Mouse (Mus musculus): ENCODE data around the gene Ctnna3. TPM values are rescaled to one million over a fixed set of nuclear protein-coding genes. Genes with fewer than 3 reads are reported as not detected.
A peak's percentile ranks its signal among the peaks of the same experiment; 100 is the strongest.

Gene Ctnna3
- polyA plus RNA-seq, 2 experiments = 0.03 TPM; not detected in 1

DNA sequence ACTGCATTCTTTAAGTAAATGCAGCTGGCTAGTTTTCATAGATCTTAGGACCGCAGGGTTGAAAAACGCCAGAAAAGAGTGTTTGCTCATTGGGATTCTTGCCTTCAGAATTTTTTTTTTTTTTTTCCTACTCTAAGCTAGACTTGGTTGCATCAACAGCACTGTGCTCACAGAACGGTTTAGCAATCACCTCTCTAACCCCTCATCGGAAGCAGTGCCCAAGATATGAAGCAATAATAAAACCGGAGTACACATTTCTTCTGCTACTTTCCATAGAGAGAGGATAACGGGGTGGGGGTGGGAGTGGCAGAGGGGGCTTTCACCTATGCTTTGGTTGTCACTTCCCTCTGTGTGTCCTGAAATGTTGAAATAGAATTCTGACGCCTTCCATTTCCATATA, 14.0 kb upstream of the Ctnna3 start:
- ATAC-seq (ENCODE audit: insufficient read depth) = no peak
- Histone ChIP-seq H3K4me1 (replicated peaks; ENCODE audit: control insufficient read depth in 2 of 2, insufficient read depth in 2 of 2, low read length in 1 of 2) (peaks cover 0 to 2% of the 10 kb centered on the region in 2 experiments; a peak in 1 of 4 replicates), H3K27me3 (ENCODE audit: control insufficient read depth, insufficient read depth, low read length) (no peaks in the 10 kb centered on the region), H3K36me3 (replicated peaks; ENCODE audit: control insufficient read depth, insufficient read depth, low read depth) (no peaks in the 10 kb centered on the region), H3K9ac (replicated peaks) (no peak overlapping the region), H3K4me3 (ENCODE audit: insufficient read depth in 1 of 2, low read depth in 2 of 2, low read length in 2 of 2) (no peak overlapping the region), H3K27ac (no peak overlapping the region), H3K4me2 (ENCODE audit: low read depth) (no peak overlapping the region), H3K9me3 (ENCODE audit: control insufficient read depth, low read length) (no peaks in the 10 kb centered on the region)
- DNase-seq (ENCODE audit: low read depth in 3 of 3, low spot score in 3 of 3) = no peak
- no peak for TF ChIP-seq EP300 (IDR thresholded peaks at IDR 0.05; ENCODE audit: low read depth)
- no peak for TF ChIP-seq CTCF (IDR thresholded peaks at IDR 0.05; ENCODE audit: low read depth)
- 51% methylated on average over 7 of the region's 7 CpGs for WGBS (ENCODE audit: insufficient replicate concordance)

DNA sequence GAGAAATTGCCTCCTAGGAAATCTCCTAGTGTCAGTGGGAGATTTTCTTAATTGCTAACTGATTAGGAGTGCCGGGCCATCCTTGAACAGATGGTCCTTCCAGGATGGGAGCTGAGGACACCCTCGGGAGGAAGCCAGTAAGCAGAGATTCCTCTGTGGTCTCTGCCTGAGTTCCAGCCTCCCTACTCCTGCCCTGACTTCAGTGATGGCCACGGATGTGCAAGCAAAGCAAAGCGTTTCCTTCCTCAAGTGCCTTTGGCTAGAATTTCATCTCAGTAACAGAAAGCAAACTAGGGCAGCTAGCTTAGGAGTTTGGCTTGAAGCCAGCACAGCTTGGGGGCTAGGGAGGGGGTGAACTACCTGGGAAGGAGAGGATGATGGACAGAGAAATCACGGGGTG, 12.8 kb upstream of the Ctnna3 start:
- Histone ChIP-seq H3K27ac (no peak overlapping the region), H3K4me2 (ENCODE audit: low read depth) (no peak overlapping the region), H3K9me3 (ENCODE audit: control insufficient read depth, low read length) (no peaks in the 10 kb centered on the region), H3K9ac (replicated peaks) (no peak overlapping the region), H3K27me3 (ENCODE audit: control insufficient read depth, insufficient read depth, low read length) (no peaks in the 10 kb centered on the region), H3K4me1 (replicated peaks; ENCODE audit: control insufficient read depth in 2 of 2, insufficient read depth in 2 of 2, low read length in 1 of 2) (peaks cover 0 to 2% of the 10 kb centered on the region in 2 experiments; a peak in 1 of 4 replicates), H3K36me3 (replicated peaks; ENCODE audit: control insufficient read depth, insufficient read depth, low read depth) (no peaks in the 10 kb centered on the region), H3K4me3 (ENCODE audit: insufficient read depth in 1 of 2, low read depth in 2 of 2, low read length in 2 of 2) (no peak overlapping the region)
- 38% methylated on average over 5 of the region's 5 CpGs for WGBS (ENCODE audit: insufficient replicate concordance)
- no peak for ATAC-seq (ENCODE audit: insufficient read depth)
- no peak for DNase-seq (ENCODE audit: low read depth in 3 of 3, low spot score in 3 of 3)
- TF ChIP-seq EP300 (IDR thresholded peaks at IDR 0.05; ENCODE audit: low read depth) (no peak), CTCF (IDR thresholded peaks at IDR 0.05; ENCODE audit: low read depth) (no peak)

DNA sequence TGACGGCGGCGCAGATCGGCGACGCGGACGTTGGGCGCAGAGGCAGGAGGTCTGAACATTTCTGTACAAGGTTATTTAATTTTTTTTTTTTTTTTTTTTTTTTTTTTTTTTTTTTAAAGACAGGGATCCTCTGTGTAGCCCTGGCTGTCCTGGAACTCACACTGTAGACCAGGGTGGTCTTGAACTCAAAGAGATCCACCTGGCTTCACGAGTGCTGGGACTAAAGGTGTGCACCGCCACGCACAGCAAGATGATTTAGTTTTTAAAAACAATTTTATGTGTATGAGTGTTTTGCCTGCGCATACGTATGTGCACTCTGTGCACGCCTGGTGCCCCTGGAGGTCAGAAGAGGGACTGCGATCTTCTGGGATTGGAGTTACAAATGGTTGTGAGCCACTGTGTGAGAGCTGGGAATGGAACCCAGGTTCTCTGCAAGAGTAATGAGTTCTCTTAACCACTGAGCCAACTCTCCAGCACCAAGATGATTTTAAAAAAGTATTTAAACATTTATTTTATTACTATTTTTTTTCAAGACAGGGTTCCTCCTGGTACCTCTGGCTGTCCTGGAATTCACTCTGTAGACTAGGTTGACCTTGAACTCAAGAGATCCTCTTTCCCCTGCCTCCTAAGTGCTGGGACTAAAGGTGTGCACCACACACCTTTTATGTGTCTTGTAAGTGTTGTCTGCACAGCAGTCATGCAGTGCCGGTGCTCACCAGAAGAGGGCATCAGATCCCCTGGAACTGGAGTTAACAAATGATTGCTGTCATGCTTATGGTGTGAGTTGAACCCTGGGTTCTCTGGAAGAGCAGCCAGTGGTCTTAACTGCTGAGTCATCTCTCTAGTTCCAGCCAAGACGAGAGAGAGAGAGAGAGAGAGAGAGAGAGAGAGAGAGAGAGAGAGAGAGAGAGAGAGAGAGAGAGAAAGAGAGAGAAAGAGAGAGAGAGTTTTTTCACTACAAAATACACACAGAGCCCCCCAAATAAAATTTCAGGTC, 7.9 kb upstream of the Ctnna3 start, which contains the start of gene Gm7075:
Gm7075 (minus strand) TSS at position 51 of the 997 bp plus-strand sequence.
- Histone ChIP-seq H3K9me3 (ENCODE audit: control insufficient read depth, low read length) (no peaks in the 10 kb centered on the region), H3K4me2 (ENCODE audit: low read depth) (no peak within 1 kb of the TSS), H3K27me3 (ENCODE audit: control insufficient read depth, insufficient read depth, low read length) (no peaks in the 10 kb centered on the region), H3K4me1 (replicated peaks; ENCODE audit: control insufficient read depth in 2 of 2, insufficient read depth in 2 of 2, low read length in 1 of 2) (peaks cover 12 to 15% of the 10 kb centered on the region in 2 experiments), H3K27ac (no peak within 1 kb of the TSS), H3K9ac (replicated peaks) (no peak within 1 kb of the TSS), H3K36me3 (replicated peaks; ENCODE audit: control insufficient read depth, insufficient read depth, low read depth) (no peaks in the 10 kb centered on the region), H3K4me3 (ENCODE audit: insufficient read depth in 1 of 2, low read depth in 2 of 2, low read length in 2 of 2) (no peak within 1 kb of the TSS)
- TF ChIP-seq CTCF (IDR thresholded peaks at IDR 0.05; ENCODE audit: low read depth) = peak; percentile 89
- no peak for TF ChIP-seq EP300 (IDR thresholded peaks at IDR 0.05; ENCODE audit: low read depth)
- DNase-seq (ENCODE audit: low read depth in 3 of 3, low spot score in 3 of 3) (peak in 2 of 3 experiments; percentile 48 to 54), ATAC-seq (ENCODE audit: insufficient read depth) (no peak; the same call in 1 of the 2 replicates)
- 79% methylated on average over 18 of the region's 18 CpGs for WGBS (ENCODE audit: insufficient replicate concordance)

DNA sequence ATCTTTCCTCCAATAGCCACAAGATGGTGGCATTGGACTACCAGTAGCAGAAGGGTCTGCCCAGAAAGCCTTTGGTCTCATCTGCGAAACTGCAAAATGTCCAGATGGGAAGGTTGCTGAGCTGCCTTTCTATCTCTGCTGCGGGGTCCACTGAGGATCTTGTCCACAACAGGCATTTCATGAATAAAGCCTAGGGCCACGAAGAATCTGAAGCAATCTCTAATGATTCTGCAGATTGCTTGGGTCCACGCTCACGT, 7.2 kb upstream of the Ctnna3 start:
- H3K27me3 ChIP-seq (ENCODE audit: control insufficient read depth, insufficient read depth, low read length) = no peaks in the 10 kb centered on the region
- H3K4me2 ChIP-seq (ENCODE audit: low read depth) = no peak overlapping the region
- peaks cover 12 to 15% of the 10 kb centered on the region in 2 experiments for H3K4me1 ChIP-seq (replicated peaks; ENCODE audit: control insufficient read depth in 2 of 2, insufficient read depth in 2 of 2, low read length in 1 of 2)
- no peak for DNase-seq (ENCODE audit: low read depth in 3 of 3, low spot score in 3 of 3)
- H3K4me3 ChIP-seq (ENCODE audit: insufficient read depth in 1 of 2, low read depth in 2 of 2, low read length in 2 of 2) = no peak overlapping the region
- 0 out of 2 replicates have a peak overlapping the region, but pooled peaks have one; percentile 3 for H3K27ac ChIP-seq
- WGBS (ENCODE audit: insufficient replicate concordance) = 76% methylated on average over 5 of the region's 5 CpGs
- TF ChIP-seq EP300 (IDR thresholded peaks at IDR 0.05; ENCODE audit: low read depth) = no peak
- no peak for TF ChIP-seq CTCF (IDR thresholded peaks at IDR 0.05; ENCODE audit: low read depth)
- H3K9me3 ChIP-seq (ENCODE audit: control insufficient read depth, low read length) = no peaks in the 10 kb centered on the region
- no peak for ATAC-seq (ENCODE audit: insufficient read depth)
- H3K9ac ChIP-seq (replicated peaks) = no peak overlapping the region
- no peaks in the 10 kb centered on the region for H3K36me3 ChIP-seq (replicated peaks; ENCODE audit: control insufficient read depth, insufficient read depth, low read depth)
